Mouse (Mus musculus): ENCODE measurements around the gene Rps2. TPM values are rescaled to one million over a fixed set of nuclear protein-coding genes. Genes with fewer than 3 reads are reported as not detected.

The Rps2 gene
- polyA plus RNA-seq, 1 experiment from 2014 or later: 729 TPM

GRCm38 (mm10) chr17:24723122-24723880 lies 5.4 kb downstream of the Rps2 start:
- Histone ChIP-seq H3K27ac (replicated peaks) (peak overlapping the region; percentile 90), H3K9ac (replicated peaks) (peak overlapping the region; percentile 98), H3K4me2 (peak overlapping the region; percentile 91)

GRCm38 (mm10) chr17:24723881-24724180 lies 5.9 kb downstream of the Rps2 start:
- under 1% methylated on average over 15 of the region's 15 CpGs for WGBS
- peak overlapping the region; percentile 84 for H3K4me3 ChIP-seq (replicated peaks)
- ATAC-seq (ENCODE audit: low FRiP score): 0 out of 2 replicates have a peak, but pooled peaks have one; percentile 4
- H3K9me3 ChIP-seq (replicated peaks): no peaks in the 10 kb centered on the region
- peak overlapping the region; percentile 91 for H3K4me2 ChIP-seq
- H3K36me3 ChIP-seq: peaks cover 15% of the 10 kb centered on the region
- H3K9ac ChIP-seq (replicated peaks): peak overlapping the region; percentile 98
- H3K27me3 ChIP-seq (replicated peaks): no peaks in the 10 kb centered on the region
- peaks cover 35% of the 10 kb centered on the region for H3K4me1 ChIP-seq
- peak overlapping the region; percentile 90 for H3K27ac ChIP-seq (replicated peaks)

More at GRCm38 (mm10) chr17:24723122-24723880, 5.4 kb downstream of the Rps2 start:
- ATAC-seq (ENCODE audit: low FRiP score): no peak
- peaks cover 15% of the 10 kb centered on the region for H3K36me3 ChIP-seq
- peak overlapping the region; percentile 84 for H3K4me3 ChIP-seq (replicated peaks)
- H3K9me3 ChIP-seq (replicated peaks): no peaks in the 10 kb centered on the region
- WGBS: 4% methylated on average over 12 of the region's 12 CpGs
- H3K4me1 ChIP-seq: peaks cover 38% of the 10 kb centered on the region
- no peaks in the 10 kb centered on the region for H3K27me3 ChIP-seq (replicated peaks)

DNA sequence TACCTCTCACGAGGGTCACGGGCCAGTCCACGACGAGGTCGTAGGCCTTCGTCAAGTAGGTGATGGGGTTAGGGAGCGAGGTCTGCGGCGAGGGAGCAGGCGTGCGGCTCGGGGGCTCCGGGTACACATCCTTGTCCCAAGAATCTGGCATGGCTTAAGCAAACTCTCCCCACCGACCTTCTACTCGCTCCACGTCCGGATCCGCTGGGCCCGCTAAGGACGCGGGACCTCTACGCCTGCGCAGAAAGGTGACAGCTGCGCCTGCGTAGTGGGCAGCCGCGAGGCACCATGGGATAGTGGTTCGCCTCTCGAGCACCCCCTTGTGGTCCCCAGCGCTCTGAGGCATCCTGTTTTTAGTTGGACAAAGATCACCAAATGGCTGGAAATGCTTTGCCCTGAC lies 6.3 kb downstream of the Rps2 start, which contains the start of gene Ndufb10:
TSS of gene Ndufb10 (minus strand) at position 295 of the 400 bp plus-strand sequence.
- Histone ChIP-seq H3K4me1 (peaks cover 31% of the 10 kb centered on the region), H3K9ac (replicated peaks) (peak within 1 kb of the TSS; percentile 98), H3K4me2 (peak within 1 kb of the TSS; percentile 91), H3K27ac (replicated peaks) (peak within 1 kb of the TSS; percentile 90), H3K36me3 (peaks cover 15% of the 10 kb centered on the region), H3K9me3 (replicated peaks) (no peaks in the 10 kb centered on the region), H3K4me3 (replicated peaks) (peak within 1 kb of the TSS; percentile 84), H3K27me3 (replicated peaks) (no peaks in the 10 kb centered on the region)
- peak; percentile 67 for ATAC-seq (ENCODE audit: low FRiP score)
- under 1% methylated on average over 30 of the region's 30 CpGs for WGBS

DNA sequence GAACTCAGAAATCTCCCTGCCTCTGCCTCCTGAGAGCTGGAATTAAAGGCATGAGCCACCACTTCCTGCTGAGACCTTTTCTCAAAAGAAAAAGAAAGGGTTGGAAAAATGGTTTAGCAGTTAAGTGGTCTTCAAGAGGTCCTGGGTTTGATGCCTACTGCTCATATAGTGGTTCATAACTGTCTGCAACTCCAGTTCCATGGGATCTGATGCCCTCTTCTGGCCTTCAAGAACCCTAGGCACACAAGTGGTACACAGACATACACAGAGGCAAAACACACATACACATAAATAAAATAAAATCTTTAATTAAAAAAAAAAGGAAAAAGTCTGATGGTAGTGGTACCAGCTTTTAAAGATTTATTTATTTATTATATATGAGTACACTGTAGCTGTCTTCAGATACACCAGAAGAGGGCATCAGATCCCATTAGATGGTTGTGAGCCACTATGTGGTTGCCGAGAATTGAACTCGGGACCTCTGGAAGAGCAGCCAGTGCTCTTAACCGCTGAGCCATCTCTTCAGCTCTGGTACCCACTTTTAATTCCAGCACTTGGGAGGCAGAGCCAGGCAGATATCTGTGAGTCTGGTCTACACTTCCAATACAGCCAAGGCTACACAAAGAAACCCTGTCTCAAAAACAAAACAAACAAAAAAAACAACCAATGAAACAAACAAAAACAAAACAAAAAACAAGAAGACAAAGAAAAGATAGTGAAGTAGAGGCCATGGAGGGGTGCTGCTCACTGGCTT lies 7.9 kb downstream of the Rps2 start:
- no peak for ATAC-seq (ENCODE audit: low FRiP score)
- no peak overlapping the region for H3K27ac ChIP-seq (replicated peaks)
- peaks cover 31% of the 10 kb centered on the region for H3K4me1 ChIP-seq
- H3K4me2 ChIP-seq: no peak overlapping the region
- no peaks in the 10 kb centered on the region for H3K9me3 ChIP-seq (replicated peaks)
- H3K4me3 ChIP-seq (replicated peaks): no peak overlapping the region
- WGBS: 68% methylated on average over 3 of the region's 3 CpGs
- H3K9ac ChIP-seq (replicated peaks): no peak overlapping the region
- H3K36me3 ChIP-seq: peaks cover 15% of the 10 kb centered on the region
- H3K27me3 ChIP-seq (replicated peaks): no peaks in the 10 kb centered on the region

GRCm38 (mm10) chr17:24727618-24728017 lies 9.7 kb downstream of the Rps2 start, which contains the start of gene Rpl3l:
TSS of gene Rpl3l (plus strand) at chr17:24727820.
- no peak for ATAC-seq (ENCODE audit: low FRiP score)

DNA sequence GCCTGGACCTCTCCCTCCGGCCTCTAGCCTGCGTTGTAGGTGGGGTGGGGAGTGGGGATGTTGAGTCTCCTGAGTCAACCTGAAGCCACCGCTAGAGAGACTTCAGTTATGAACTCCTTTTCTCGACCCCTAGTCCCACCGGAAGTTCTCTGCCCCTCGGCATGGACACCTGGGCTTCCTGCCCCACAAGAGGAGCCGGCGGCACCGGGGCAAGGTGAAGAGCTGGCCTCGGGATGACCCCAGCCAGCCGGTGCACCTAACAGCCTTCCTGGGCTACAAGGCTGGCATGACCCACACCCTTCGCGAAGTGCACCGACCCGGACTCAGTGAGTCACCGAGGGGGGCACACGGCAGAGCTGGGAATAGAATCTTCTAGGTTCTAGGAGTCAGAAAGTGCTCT lies 10.3 kb downstream of the Rps2 start:
- Histone ChIP-seq H3K4me2 (no peak overlapping the region), H3K4me3 (replicated peaks) (no peak overlapping the region), H3K27ac (replicated peaks) (no peak overlapping the region), H3K4me1 (peaks cover 9% of the 10 kb centered on the region), H3K27me3 (replicated peaks) (0 out of 2 replicates have a peak, but pooled peaks cover 4% of the 10 kb centered on the region), H3K9ac (replicated peaks) (no peak overlapping the region), H3K9me3 (replicated peaks) (no peaks in the 10 kb centered on the region), H3K36me3 (no peaks in the 10 kb centered on the region)
- WGBS: 76% methylated on average over 17 of the region's 17 CpGs
- no peak for ATAC-seq (ENCODE audit: low FRiP score)

More at GRCm38 (mm10) chr17:24727618-24728017, 9.7 kb downstream of the Rps2 start, which contains the start of gene Rpl3l:
- H3K9ac ChIP-seq (replicated peaks): no peak within 1 kb of the TSS
- H3K4me1 ChIP-seq: peaks cover 15% of the 10 kb centered on the region
- H3K27ac ChIP-seq (replicated peaks): no peak within 1 kb of the TSS
- H3K9me3 ChIP-seq (replicated peaks): no peaks in the 10 kb centered on the region
- H3K4me3 ChIP-seq (replicated peaks): no peak within 1 kb of the TSS
- no peak within 1 kb of the TSS for H3K4me2 ChIP-seq
- H3K27me3 ChIP-seq (replicated peaks): 0 out of 2 replicates have a peak, but pooled peaks cover 4% of the 10 kb centered on the region
- 80% methylated on average over 2 of the region's 2 CpGs for WGBS
- peaks cover under 1% of the 10 kb centered on the region for H3K36me3 ChIP-seq

DNA sequence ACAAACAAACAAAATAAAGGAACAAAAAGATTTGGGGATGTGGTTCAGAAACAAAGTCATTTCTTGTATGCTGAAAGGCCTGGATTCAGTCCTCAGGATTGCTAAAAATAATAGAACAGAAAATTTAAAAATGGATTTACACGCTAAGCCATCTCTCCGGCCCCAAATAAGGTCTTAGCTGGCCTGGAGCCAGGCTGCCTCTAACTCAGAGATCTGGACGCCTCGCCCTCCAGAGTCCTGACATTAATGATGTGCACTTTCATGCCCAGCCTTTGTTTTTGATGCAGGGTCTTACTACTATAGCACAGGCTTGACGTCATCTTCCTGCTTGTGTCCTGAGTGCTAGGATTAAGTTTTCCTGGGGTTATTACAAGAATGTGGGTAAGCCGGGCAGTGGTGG lies 11.2 kb downstream of the Rps2 start:
- 0 out of 2 replicates have a peak, but pooled peaks cover 4% of the 10 kb centered on the region for H3K27me3 ChIP-seq (replicated peaks)
- peaks cover 4% of the 10 kb centered on the region; the same call in 1 of the 2 replicates for H3K4me1 ChIP-seq
- H3K9me3 ChIP-seq (replicated peaks): no peaks in the 10 kb centered on the region
- 79% methylated on average over 6 of the region's 6 CpGs for WGBS
- no peaks in the 10 kb centered on the region for H3K36me3 ChIP-seq
- ATAC-seq (ENCODE audit: low FRiP score): no peak
- no peak overlapping the region for H3K27ac ChIP-seq (replicated peaks)
- no peak overlapping the region for H3K9ac ChIP-seq (replicated peaks)
- no peak overlapping the region for H3K4me2 ChIP-seq
- H3K4me3 ChIP-seq (replicated peaks): no peak overlapping the region

DNA sequence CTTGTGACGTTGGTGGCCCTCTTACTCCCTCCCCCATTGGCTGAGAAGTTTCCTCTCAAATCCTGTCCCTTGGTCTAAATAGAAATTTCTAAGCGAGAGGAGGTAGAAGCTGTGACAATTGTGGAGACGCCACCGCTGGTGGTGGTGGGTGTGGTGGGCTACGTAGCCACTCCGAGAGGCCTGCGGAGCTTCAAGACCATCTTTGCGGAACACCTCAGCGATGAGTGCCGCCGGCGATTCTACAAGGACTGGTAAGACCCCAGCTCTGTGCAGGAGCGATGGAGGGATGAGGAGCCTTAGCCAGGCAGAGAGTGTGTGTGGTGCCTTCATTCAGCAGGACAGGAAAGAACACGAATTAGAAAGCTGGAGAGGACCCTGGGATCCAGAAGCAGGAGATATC lies 12.9 kb downstream of the Rps2 start:
- Histone ChIP-seq H3K9me3 (replicated peaks) (no peaks in the 10 kb centered on the region), H3K27me3 (replicated peaks) (0 out of 2 replicates have a peak, but pooled peaks cover 4% of the 10 kb centered on the region), H3K27ac (replicated peaks) (no peak overlapping the region), H3K4me2 (no peak overlapping the region), H3K9ac (replicated peaks) (no peak overlapping the region), H3K36me3 (no peaks in the 10 kb centered on the region), H3K4me3 (replicated peaks) (no peak overlapping the region), H3K4me1 (peaks cover 1% of the 10 kb centered on the region; the same call in 1 of the 2 replicates)
- WGBS: 82% methylated on average over 14 of the region's 14 CpGs
- ATAC-seq (ENCODE audit: low FRiP score): no peak

DNA sequence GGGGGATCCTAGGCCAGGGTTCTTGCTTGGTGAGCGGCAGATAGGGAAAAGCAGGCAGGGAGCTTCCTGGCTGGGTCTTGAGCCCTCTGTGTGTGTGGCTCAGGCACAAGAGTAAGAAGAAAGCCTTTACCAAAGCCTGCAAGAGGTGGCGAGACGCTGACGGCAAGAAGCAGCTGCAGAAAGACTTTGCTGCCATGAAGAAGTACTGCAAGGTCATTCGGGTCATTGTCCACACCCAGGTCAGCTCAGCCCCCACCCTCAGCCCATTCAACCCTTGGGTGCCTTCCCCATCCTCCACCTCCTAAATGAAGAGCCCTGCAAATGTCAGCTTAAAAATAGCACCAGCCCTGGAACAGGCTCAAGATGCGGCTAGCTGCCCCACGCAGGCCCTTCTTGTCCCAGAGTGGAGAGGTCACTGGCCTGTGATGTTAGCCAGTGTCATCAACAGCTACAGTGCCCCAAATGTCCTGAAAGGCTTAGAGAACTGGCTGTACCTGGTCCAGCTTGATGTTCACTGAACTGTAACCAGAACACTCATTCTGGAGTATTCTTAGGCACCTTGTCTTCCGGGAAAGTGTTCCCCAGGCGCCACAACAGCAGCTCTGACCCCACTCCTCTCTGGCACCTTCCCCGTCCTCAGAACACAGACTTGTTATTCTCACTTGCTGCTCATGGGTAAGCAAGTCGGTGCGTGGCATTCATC lies 14.5 kb downstream of the Rps2 start:
- Histone ChIP-seq H3K4me2 (no peak overlapping the region), H3K36me3 (no peaks in the 10 kb centered on the region), H3K4me3 (replicated peaks) (no peak overlapping the region), H3K9me3 (replicated peaks) (no peaks in the 10 kb centered on the region), H3K4me1 (peaks cover 12% of the 10 kb centered on the region), H3K27me3 (replicated peaks) (0 out of 2 replicates have a peak, but pooled peaks cover 4% of the 10 kb centered on the region), H3K27ac (replicated peaks) (no peak overlapping the region), H3K9ac (replicated peaks) (no peak overlapping the region; the same call in 1 of the 2 replicates)
- no peak for ATAC-seq (ENCODE audit: low FRiP score)
- 77% methylated on average over 12 of the region's 12 CpGs for WGBS

DNA sequence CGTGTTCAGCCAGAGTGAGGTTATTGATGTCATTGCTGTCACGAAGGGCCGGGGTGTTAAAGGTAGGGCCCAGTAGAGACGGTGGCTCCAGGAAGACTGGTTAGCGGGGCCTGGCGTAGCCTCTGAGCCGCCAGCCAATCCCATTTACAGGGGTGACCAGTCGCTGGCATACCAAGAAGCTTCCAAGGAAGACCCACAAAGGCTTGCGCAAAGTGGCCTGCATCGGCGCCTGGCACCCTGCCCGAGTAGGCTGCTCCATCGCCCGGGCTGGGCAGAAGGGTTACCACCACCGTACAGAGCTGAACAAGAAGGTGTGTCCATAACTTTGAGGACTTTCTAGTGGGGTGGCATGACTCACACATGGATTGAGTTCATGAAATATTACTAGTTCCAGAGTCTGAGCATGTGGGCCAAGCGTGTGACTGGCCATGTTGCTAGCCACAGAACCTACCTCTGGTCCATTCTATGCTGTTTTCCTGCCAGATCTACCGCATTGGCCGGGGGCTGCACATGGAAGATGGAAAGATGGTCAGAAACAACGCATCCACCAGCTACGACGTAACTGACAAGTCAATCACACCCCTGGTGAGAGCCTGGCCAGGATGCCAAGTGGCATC lies 15.6 kb downstream of the Rps2 start:
- Histone ChIP-seq H3K4me2 (no peak overlapping the region), H3K27ac (replicated peaks) (no peak overlapping the region), H3K27me3 (replicated peaks) (0 out of 2 replicates have a peak, but pooled peaks cover 4% of the 10 kb centered on the region), H3K9ac (replicated peaks) (no peak overlapping the region), H3K4me3 (replicated peaks) (no peak overlapping the region), H3K9me3 (replicated peaks) (no peaks in the 10 kb centered on the region), H3K4me1 (peaks cover 17% of the 10 kb centered on the region), H3K36me3 (no peaks in the 10 kb centered on the region)
- ATAC-seq (ENCODE audit: low FRiP score): no peak
- 91% methylated on average over 21 of the region's 21 CpGs for WGBS

DNA sequence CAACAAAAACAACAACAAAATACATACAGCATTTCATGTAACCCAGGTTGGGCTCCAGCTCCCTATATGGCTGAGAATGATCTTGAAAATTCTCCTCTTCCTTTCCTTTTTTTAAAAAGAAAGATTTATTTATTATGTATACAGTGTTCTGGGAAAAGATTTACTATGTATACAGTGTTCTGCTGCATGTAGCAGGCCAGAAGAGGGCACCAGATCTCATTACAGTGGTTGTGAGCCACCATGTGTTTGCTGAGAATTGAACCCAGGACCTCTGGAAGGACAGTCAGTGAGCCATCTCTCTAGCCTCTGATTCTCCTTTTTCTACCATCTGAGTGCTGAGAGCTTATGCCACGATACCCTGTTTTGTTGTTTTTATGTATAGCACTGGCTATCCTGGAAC lies 16.6 kb downstream of the Rps2 start:
- Histone ChIP-seq H3K4me2 (no peak overlapping the region), H3K9me3 (replicated peaks) (no peaks in the 10 kb centered on the region), H3K27me3 (replicated peaks) (0 out of 2 replicates have a peak, but pooled peaks cover 4% of the 10 kb centered on the region), H3K36me3 (no peaks in the 10 kb centered on the region), H3K9ac (replicated peaks) (no peak overlapping the region), H3K4me1 (peaks cover 17% of the 10 kb centered on the region), H3K27ac (replicated peaks) (no peak overlapping the region), H3K4me3 (replicated peaks) (no peak overlapping the region)
- 79% methylated on average over 1 of the region's 1 CpGs for WGBS
- no peak for ATAC-seq (ENCODE audit: low FRiP score)

Measured in neural tube, embryonic 15.5 days (tissue).